Mouse (Mus musculus): ENCODE data around the gene Htra1.

- TF ChIP-seq CTCF (IDR thresholded peaks at IDR 0.05; ENCODE audit: extremely low read depth, insufficient read depth, insufficient read length, insufficient replicate concordance) (no peak), POLR2A (IDR thresholded peaks at IDR 0.05; ENCODE audit: low read depth, low read length) (no peak)
Measured at GRCm38 (mm10) chr7:130910841-130911240, 25.1 kb upstream of the Htra1 start.
